Comparison of ENCODE assay signal across 11 mouse cellular contexts in genomic region chr11:78240193-78240857, GRCm38 (mm10). TPM values are rescaled to one million over a fixed set of nuclear protein-coding genes. Genes with fewer than 3 reads are reported as not detected.
DNase-seq lines count a peak whose midpoint lies in the region.
"Had no signal": no experiment of that assay in that cellular context is flagged by ENCODE, and none has a peak within 500 bp of the region (broad histone marks: within the 10 kb centered on the region; RNA-seq: fewer than 3 reads in every experiment).

No protein-coding gene starts in this region.

- intact Hi-C loops in left cerebral cortex, postnatal 4 days (cut with DNase I) = no loop called here

- DNase-seq in left cerebral cortex, adult 11 months (ENCODE audit: low spot score) = peak; percentile 50
- no peak for DNase-seq in left cerebral cortex, postnatal 4 days
- DNase-seq in frontal cortex, postnatal 10 days (ENCODE audit: low spot score in 2 of 2) = peak; percentile 16 to 22
- DNase-seq in layer of hippocampus, adult 9-10 months (ENCODE audit: low spot score) = peak; percentile 56
- peak; percentile 41 to 59 for DNase-seq in right cerebral cortex, adult 2 months (ENCODE audit: low spot score in 2 of 2)
- DNase-seq in cerebellum, adult 8-10 months = no peak
- DNase-seq in kidney, adult 11 months = no peak
- DNase-seq: kidney, adult 9 months; liver; lung, postnatal 36 days had no signal

RNA-seq across cellular contexts. Expression of gene Sdf2, which starts 5.2 kb away (rescaled TPM):
- 10 to 100 TPM; 50.2 to 58.7 TPM for total RNA-seq in left cerebral cortex, postnatal 4 days (2021)

RNA-seq across cellular contexts. Expression of gene Supt6, which starts 5.5 kb away (rescaled TPM):
- total RNA-seq in left cerebral cortex, postnatal 4 days (2021) = 10 to 100 TPM; 72.5 to 75.1 TPM

RNA-seq across cellular contexts. Expression of gene 2610507B11Rik, which starts 21.2 kb away (rescaled TPM):
- 100 to 1,000 TPM; 111 to 113 TPM for total RNA-seq in left cerebral cortex, postnatal 4 days (2021)

RNA-seq across cellular contexts. Expression of gene Proca1, which starts 47.1 kb away (rescaled TPM):
- total RNA-seq in left cerebral cortex, postnatal 4 days (2021) = 1 to 10 TPM; 3.3 to 4.2 TPM
- total RNA-seq: monocyte, adult 5-6 weeks had no signal

RNA-seq across cellular contexts. Expression of gene BC030499, which starts 50.3 kb away (rescaled TPM):
- total RNA-seq in left cerebral cortex, postnatal 4 days (2021) = 1 to 10 TPM in 1 of 2 experiments, under 1 TPM in 1; 0.72 to 1.1 TPM
- total RNA-seq: monocyte, adult 5-6 weeks had no signal

Comparison
In these comparisons a context has a peak if more than half of its experiments do, and no peak if none do; other contexts are left out.
1. DNase-seq: peak in left cerebral cortex, adult 11 months (single experiment), frontal cortex, postnatal 10 days (2 of 2), layer of hippocampus, adult 9-10 months (single experiment) and right cerebral cortex, adult 2 months (2 of 2); none in left cerebral cortex, postnatal 4 days (single experiment), cerebellum, adult 8-10 months (single experiment) and kidney, adult 11 months (single experiment).